Mouse (Mus musculus): ENCODE data around the gene Sema6b. TPM values are rescaled to one million over a fixed set of nuclear protein-coding genes. Genes with fewer than 3 reads are reported as not detected.

Gene Sema6b
- polyA plus RNA-seq, 1 experiment from 2014 or later = 11.7 TPM

DNA sequence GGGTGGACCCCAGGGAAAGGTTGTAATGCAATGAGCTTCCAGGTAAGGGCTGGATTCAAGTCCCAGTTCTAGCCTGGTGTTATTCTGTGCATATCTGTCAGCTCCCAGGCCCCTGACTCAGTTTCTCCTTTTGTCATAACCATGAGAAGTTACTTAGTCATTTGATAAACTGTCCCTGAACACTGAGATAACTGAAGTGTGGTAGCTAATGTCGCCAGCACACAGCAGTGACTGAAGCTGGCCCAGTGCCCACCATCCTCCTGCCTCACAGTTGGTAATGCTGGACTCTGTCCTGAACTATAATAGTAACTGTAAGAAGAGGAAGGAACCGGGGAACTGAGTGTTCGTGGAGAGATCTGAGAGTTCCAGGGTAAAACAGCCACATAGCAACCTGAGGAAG, 24.4 kb upstream of the Sema6b start:
- WGBS = 78% methylated on average over 3 of the region's 3 CpGs
- Histone ChIP-seq H3K27ac (no peak overlapping the region), H3K27me3 (peaks cover 20% of the 10 kb centered on the region), H3K4me1 (replicated peaks) (peaks cover 22% of the 10 kb centered on the region), H3K36me3 (no peaks in the 10 kb centered on the region), H3K9me3 (no peaks in the 10 kb centered on the region), H3K4me2 (no peak overlapping the region), H3K9ac (no peak overlapping the region), H3K4me3 (no peak overlapping the region)
- no peak for ATAC-seq (ENCODE audit: low FRiP score)

DNA sequence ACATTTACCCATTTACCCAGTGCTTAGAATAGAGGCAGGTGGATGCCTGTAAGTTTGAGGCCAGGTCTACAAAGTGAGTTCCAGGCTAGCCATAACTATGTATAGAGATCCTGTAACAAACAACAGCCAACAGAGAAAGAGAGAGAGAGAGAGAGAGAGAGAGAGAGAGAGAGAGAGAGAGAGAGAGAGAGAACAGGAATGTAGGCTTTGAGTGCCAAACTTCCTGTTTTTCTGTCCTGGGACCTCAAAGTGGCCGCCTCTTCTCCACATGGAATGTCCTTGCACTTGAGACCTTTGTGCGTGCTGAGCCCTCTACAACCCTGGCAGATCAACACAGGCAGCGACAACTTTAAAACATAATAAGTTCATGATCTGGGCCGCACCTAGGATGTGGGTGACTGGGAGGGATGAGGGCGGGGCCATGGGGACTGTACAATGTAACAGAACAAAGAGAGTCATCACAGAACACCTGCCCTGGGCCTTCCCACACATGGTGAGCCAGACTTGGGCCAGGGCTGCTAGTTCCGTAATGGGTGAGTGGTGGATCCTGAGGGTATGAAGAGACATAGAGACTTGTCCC, 23.5 kb upstream of the Sema6b start:
- WGBS = 80% methylated on average over 6 of the region's 6 CpGs
- Histone ChIP-seq H3K4me1 (replicated peaks) (peaks cover 22% of the 10 kb centered on the region), H3K27ac (no peak overlapping the region), H3K9me3 (no peaks in the 10 kb centered on the region), H3K4me2 (no peak overlapping the region), H3K9ac (no peak overlapping the region), H3K36me3 (no peaks in the 10 kb centered on the region), H3K27me3 (peaks cover 24% of the 10 kb centered on the region), H3K4me3 (no peak overlapping the region)
- no peak for ATAC-seq (ENCODE audit: low FRiP score)

DNA sequence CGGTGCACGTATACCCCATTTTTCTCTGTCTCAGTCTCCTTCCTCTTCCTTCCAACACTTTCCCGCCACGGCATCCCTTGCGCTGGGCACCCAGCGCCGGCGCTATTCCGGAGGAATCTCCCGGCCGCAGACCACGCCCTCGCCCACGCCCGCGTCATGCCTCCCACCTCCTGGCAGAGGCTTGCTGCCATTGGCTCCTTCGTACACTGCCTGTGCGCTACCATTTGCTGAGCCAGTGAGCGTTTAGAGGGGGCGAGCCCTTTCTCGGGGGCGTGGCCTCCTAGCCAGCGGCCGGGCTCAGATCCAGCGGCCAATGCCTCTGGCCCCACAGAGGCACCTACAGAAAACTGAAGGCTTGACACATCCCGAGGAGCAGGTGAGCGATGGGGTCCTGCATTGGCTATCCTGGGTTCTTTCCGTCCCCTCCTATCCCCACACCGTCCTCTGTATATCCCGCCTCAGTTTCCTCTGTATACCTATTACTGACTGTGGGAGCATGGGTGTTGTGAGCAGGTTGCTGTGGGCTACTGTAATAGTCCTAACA, 22.2 kb upstream of the Sema6b start, which contains the start of gene Tnfaip8l1:
TSS of gene Tnfaip8l1 (plus strand) at position 247 of the 544 bp plus-strand sequence.
- no peak within 1 kb of the TSS for H3K27ac ChIP-seq
- under 1% methylated on average over 30 of the region's 30 CpGs for WGBS
- ATAC-seq (ENCODE audit: low FRiP score) = peak; percentile 96

DNA sequence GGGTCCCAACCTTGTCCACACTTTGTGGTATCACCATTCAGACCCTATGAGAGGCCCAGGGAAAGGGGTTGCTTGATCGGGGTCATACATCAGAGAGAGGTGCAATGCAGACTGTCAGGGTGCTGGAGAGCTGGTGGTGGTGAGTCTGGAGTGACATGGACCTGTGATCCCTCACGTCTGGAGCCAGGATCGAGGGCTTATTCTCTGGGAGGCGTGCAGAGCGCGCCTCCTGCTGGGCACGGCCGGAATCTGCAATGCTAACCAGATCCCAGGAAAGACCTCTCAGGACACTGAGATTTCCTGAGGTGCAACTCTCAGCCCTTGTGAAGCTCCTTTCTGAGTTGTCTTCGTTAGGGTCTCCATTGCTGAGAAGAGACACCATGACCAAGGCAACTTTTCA, 19.6 kb upstream of the Sema6b start:
- no peak overlapping the region for H3K27ac ChIP-seq
- no peaks in the 10 kb centered on the region for H3K9me3 ChIP-seq
- H3K4me1 ChIP-seq (replicated peaks) = peaks cover 13% of the 10 kb centered on the region
- H3K9ac ChIP-seq = no peak overlapping the region
- WGBS = 5% methylated on average over 9 of the region's 9 CpGs
- no peaks in the 10 kb centered on the region for H3K36me3 ChIP-seq
- no peak overlapping the region for H3K4me2 ChIP-seq
- H3K27me3 ChIP-seq = peaks cover 61% of the 10 kb centered on the region
- no peak for ATAC-seq (ENCODE audit: low FRiP score)
- H3K4me3 ChIP-seq = no peak overlapping the region

More for the DNA sequence above, 22.2 kb upstream of the Sema6b start, which contains the start of gene Tnfaip8l1:
- Histone ChIP-seq H3K4me1 (replicated peaks) (peaks cover 22% of the 10 kb centered on the region), H3K9me3 (no peaks in the 10 kb centered on the region), H3K4me2 (peak within 1 kb of the TSS; percentile 68), H3K36me3 (no peaks in the 10 kb centered on the region), H3K9ac (peak within 1 kb of the TSS; percentile 72), H3K27me3 (peaks cover 37% of the 10 kb centered on the region), H3K4me3 (peak within 1 kb of the TSS; percentile 48)

DNA sequence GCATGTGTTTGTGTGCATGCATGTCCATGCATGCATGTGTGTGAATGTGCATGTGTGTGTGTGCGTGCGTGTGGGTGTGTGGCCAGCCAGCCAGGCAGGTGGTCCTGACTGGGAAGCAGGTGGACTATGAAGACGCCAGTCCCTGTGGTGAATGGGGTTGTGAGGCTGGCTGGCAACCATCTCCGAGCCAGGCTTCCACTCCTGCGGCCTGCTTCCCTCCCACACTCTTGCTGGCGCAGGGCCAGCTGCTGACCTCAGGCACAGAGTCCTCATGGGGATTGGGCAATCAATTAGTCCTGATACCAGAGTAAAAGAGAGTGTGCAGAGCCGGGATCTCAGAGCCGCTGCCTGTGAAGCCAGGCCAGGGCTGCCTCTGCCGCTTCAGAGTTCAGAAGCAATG, 13.5 kb upstream of the Sema6b start:
- WGBS = 14% methylated on average over 9 of the region's 9 CpGs

DNA sequence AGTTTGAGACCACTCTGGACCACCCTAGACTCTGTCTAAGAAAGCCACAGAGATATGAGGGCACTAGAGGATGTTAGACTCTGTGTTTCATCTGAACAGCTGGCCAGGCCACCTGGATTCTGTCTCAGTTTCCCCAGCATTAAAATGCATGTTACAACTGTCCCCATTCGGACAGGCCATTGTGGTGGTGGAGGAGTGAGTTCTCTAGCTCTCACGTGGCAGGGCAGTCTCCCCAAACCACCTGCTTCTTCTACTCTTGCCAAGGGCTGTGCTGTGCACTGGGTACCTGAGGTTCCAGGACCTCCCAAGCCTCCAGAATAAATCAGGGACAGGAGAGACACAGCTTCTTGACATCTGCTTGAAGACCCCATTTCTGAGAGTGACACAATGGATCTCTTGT, 9.8 kb upstream of the Sema6b start:
- H3K4me2 ChIP-seq = no peak overlapping the region
- no peak for ATAC-seq (ENCODE audit: low FRiP score)
- peaks cover 78% of the 10 kb centered on the region for H3K27me3 ChIP-seq
- WGBS = 46% methylated on average over 2 of the region's 2 CpGs
- H3K4me1 ChIP-seq (replicated peaks) = peaks cover 25% of the 10 kb centered on the region
- H3K9ac ChIP-seq = no peak overlapping the region
- H3K4me3 ChIP-seq = no peak overlapping the region
- no peak overlapping the region for H3K27ac ChIP-seq
- H3K36me3 ChIP-seq = no peaks in the 10 kb centered on the region
- no peaks in the 10 kb centered on the region for H3K9me3 ChIP-seq

More for the DNA sequence above, 13.5 kb upstream of the Sema6b start:
- Histone ChIP-seq H3K4me1 (replicated peaks) (peaks cover 22% of the 10 kb centered on the region), H3K9me3 (no peaks in the 10 kb centered on the region), H3K27ac (0 out of 2 replicates have a peak overlapping the region, but pooled peaks have one; percentile 18), H3K36me3 (no peaks in the 10 kb centered on the region), H3K27me3 (peaks cover 76% of the 10 kb centered on the region), H3K4me2 (no peak overlapping the region), H3K9ac (peak overlapping the region; percentile 39; the same call in 1 of the 2 replicates), H3K4me3 (no peak overlapping the region)
- ATAC-seq (ENCODE audit: low FRiP score) = peak; percentile 50; the same call in 1 of the 2 replicates

DNA sequence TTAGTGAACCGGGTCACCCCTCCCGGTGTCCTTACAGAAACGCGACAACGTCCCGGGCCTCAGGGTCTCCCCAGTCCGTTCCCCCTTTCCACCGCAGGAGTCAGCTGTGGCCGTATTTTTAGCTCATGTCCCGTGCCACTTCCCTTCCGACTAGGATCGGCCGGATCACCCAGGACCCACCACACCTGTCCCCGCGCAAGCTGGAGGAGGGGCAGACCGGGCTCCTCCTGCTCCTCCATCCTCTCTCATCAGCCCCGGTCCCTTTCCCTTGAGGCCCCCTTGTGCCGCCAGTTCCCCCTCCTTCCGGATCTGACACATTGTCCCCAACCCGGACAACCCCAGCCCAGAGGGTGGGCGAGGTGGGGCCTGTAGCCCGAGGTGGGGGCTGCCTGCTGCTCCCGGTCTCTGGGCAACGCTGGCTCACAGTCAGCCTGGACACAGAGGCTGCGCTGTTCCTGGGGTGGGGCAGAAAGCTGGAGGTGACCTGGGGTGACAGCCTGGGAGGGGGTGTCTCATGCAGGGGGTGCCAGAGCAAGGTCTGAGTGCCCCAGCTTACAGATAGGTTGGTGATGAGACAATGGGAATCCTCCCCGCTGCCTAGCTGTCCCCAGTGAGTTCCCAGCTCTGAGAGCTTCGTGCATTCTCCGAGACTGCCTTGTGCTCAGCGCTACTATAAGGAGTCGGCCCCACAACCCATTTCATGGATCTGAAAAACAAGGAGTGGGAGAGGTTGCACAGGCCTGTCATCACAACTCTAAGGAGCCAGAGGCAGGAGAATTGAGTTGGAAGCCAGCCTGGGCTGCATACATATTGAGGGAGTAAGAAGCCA, 8.9 kb upstream of the Sema6b start:
- Histone ChIP-seq H3K27me3 (peaks cover 84% of the 10 kb centered on the region), H3K4me3 (peak overlapping the region; percentile 39), H3K9me3 (no peaks in the 10 kb centered on the region), H3K4me2 (peak overlapping the region; percentile 71), H3K4me1 (replicated peaks) (peaks cover 21% of the 10 kb centered on the region), H3K9ac (peak overlapping the region; percentile 74), H3K36me3 (no peaks in the 10 kb centered on the region), H3K27ac (no peak overlapping the region)
- under 1% methylated on average over 30 of the region's 30 CpGs for WGBS
- ATAC-seq (ENCODE audit: low FRiP score) = peak; percentile 63

DNA sequence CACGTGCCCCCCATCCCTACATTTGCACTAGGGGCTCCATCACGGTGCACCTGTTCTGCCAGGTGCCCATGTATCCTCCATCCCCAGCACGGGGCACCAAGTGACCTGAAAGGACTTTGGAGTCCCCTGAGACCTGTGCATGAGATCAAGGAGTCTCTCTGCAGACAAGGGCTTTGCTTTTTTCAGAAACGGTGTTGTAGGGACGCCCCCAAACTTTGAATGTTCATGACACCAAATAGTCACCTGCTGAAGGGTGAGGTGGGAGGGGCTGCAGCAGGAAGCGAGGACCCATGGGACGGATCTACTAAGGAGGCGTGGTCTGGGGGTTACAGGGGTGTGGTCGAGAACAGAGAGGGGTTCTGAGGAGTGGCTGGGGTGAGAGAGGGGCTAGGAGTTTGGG, 8.1 kb upstream of the Sema6b start:
- H3K9me3 ChIP-seq = no peaks in the 10 kb centered on the region
- no peak overlapping the region for H3K27ac ChIP-seq
- peak overlapping the region; percentile 39 for H3K4me3 ChIP-seq
- H3K27me3 ChIP-seq = peaks cover 88% of the 10 kb centered on the region
- peaks cover 14% of the 10 kb centered on the region for H3K4me1 ChIP-seq (replicated peaks)
- peak overlapping the region; percentile 71 for H3K4me2 ChIP-seq
- 0 out of 2 replicates have a peak, but pooled peaks have one; percentile 16 for ATAC-seq (ENCODE audit: low FRiP score)
- H3K36me3 ChIP-seq = no peaks in the 10 kb centered on the region
- H3K9ac ChIP-seq = peak overlapping the region; percentile 74
- 24% methylated on average over 9 of the region's 9 CpGs for WGBS

DNA sequence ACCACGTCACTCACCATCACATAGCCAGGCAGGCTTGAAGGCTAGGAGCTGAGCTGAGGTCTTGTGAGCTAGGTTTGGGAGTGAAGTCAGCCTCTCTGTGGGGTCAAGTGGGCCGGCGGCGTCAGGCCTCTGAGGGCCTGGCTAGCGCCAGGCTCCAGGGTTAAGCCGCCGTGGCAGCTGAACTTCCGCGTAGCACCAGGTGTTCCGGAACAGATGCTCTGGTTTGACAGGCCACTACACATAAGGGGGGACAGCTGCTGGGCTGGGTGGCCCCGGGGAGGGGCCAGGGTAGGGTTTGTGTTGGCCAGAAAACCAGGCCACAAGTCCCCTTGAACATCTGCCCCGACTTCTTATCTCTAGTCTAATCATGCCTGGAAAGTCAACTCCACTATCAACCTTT, 7.3 kb upstream of the Sema6b start:
- ATAC-seq (ENCODE audit: low FRiP score) = no peak
- Histone ChIP-seq H3K4me3 (no peak overlapping the region), H3K27ac (no peak overlapping the region), H3K9ac (no peak overlapping the region), H3K27me3 (peaks cover 87% of the 10 kb centered on the region), H3K36me3 (no peaks in the 10 kb centered on the region), H3K9me3 (no peaks in the 10 kb centered on the region), H3K4me1 (replicated peaks) (peaks cover 19% of the 10 kb centered on the region), H3K4me2 (no peak overlapping the region)
- WGBS = 54% methylated on average over 12 of the region's 12 CpGs

DNA sequence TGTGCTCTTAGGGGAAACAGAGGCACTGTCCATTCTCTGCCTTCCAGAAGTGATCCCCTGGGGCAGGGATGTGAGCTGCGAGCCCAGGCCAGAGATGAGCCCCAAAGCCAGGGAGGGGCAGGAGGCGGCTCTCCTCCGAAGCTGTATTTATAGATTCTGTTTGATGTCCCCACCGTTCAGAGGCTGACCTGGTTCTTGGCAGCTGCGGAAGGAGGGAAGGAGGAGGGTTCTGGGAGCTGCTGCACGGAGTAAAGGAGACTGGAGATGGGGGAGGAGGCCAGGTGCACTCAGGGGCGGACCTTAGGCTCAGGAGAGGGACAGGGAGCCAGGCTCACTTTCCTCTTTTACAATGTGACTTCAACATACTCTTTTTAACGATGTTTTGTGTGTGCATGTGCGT, 6.0 kb upstream of the Sema6b start:
- Histone ChIP-seq H3K27ac (no peak overlapping the region), H3K36me3 (no peaks in the 10 kb centered on the region), H3K4me2 (no peak overlapping the region), H3K9ac (no peak overlapping the region), H3K4me3 (no peak overlapping the region), H3K9me3 (no peaks in the 10 kb centered on the region), H3K4me1 (replicated peaks) (peaks cover 32% of the 10 kb centered on the region), H3K27me3 (peaks cover 86% of the 10 kb centered on the region)
- ATAC-seq (ENCODE audit: low FRiP score) = no peak
- 17% methylated on average over 9 of the region's 9 CpGs for WGBS

DNA sequence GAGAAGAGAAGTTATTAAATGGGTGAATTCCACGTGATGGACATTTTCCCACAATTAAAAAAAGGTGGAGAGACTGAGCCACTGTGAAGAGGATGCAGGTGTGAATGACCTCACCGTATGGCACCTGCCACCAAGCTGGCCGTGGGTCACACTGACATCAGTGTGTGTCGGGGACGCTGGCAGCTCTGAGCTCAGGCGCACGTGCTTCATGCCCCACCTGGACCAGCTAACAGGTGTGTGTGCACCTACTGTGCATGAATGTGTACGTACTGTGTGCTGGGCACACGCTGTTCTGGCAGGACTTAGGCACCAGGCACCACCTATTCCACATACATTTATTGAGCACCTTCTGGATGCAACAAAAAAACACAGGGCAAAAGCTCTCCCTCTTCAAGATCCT, 4.4 kb upstream of the Sema6b start:
- Histone ChIP-seq H3K27ac (no peak overlapping the region), H3K36me3 (no peaks in the 10 kb centered on the region), H3K9me3 (no peaks in the 10 kb centered on the region), H3K4me2 (no peak overlapping the region), H3K4me3 (no peak overlapping the region), H3K9ac (no peak overlapping the region), H3K4me1 (replicated peaks) (peaks cover 38% of the 10 kb centered on the region), H3K27me3 (peaks cover 79% of the 10 kb centered on the region)
- no peak for ATAC-seq (ENCODE audit: low FRiP score)
- 78% methylated on average over 9 of the region's 9 CpGs for WGBS
